Mouse (Mus musculus) left cerebral cortex, adult 8-10 months (tissue): ENCODE data around the gene Ino80. TPM values are rescaled to one million over a fixed set of nuclear protein-coding genes. Genes with fewer than 3 reads are reported as not detected.
"Not testable (repeated sequence)": the region's sequence is repeated elsewhere in the genome, so short reads cannot be mapped to it uniquely, and the experiment has no call there.

ENCODE experiments used
- DNase-seq, 2 experiments: peaks; one replicate each; pipeline ENCODE4 v3.0.0; 2022; ENCODE audit warnings: low spot score in 2 of 2
- total RNA-seq, 4 experiments: library from RNA; stranded (reverse); gene quantifications; 2 replicates each; pipeline ENCODE4 v1.2.4; 2022

Ino80 gene
- total RNA-seq = 10 to 100 TPM; 21.1 to 24.9 (median 23.3) TPM

DNA sequence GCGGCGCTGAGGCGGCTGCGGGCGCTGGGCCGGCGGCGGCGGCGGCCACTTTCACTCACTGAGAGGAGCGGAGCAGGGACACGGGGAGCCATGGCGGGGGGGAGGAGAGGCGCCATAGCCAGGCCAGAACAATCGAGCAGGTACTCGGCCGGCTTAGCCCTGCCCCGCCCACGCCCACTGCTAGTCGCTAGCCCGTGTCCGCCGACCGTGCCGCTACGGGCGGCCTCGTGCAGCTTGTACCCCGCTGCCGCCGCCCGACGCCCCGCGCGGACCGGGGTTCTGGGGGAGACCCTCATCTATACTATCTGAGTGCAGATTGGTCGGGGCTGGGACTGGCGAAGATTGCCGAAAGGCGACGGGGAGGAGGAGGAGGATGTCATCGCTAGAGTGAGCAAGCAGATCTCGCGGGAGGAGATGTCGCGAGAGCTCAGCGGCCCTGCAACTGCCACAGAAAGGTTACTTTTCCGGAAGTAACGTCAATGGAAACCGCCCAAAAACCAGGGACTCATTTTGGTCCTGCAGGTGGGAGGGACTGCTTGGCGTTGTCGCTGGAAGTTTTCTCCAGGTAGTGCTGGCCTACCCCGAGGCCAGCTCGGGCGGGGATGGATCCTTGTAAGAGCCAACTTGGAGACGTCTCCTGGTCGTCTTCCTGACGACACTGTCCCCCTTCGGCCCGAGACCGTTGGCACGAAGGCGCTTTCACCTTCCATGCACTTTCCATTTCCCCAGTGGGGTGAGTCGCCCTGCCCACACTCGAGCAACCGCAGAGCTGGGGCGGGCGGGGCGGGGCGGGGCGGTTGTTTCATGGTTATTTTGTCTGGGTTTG, at the start of gene Ino80:
TSS of gene Ino80 (minus strand) at position 117 of the 826 bp plus-strand sequence.
- peak; percentile 98 to 99 for DNase-seq

DNA sequence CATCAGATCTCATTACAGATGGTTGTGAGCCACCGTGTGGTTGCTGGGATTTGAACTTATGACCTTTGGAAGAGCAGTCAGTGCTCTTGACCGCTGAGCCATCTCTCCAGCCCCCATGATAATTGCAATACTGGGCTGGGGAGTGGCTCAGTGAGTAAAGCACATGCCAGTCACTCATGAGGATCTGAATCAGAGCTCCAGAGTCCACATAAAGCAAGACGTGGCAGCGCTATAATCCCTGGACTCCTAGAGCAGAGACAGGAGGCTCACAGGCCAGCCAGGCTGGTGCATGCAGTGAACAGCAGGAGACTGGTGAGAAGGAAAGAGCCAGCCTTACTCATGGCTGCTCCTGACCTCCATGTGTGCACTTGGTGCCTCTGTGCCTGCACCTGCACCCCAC, 47.9 kb upstream of the Ino80 start:
- no peak for DNase-seq

DNA sequence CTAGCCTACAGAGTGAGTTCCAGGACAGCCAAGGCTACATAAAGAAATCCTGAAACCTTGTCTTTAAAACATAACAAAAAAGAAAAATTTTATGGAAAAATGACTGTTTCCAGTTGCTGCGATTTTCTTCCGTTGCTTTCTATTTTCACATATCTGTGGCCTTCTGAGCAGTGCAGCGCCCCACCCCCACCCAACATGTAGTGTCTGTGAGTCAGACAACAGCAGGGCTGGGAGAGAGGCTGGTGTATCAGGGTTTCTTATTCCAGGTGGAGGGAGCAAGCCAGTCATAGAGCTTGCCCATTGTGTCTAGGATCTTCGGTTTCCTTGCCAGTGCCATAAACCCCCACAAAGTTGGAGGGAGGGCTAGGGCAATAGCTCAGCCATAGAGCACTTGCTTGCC, 46.3 kb upstream of the Ino80 start:
- no peak for DNase-seq

DNA sequence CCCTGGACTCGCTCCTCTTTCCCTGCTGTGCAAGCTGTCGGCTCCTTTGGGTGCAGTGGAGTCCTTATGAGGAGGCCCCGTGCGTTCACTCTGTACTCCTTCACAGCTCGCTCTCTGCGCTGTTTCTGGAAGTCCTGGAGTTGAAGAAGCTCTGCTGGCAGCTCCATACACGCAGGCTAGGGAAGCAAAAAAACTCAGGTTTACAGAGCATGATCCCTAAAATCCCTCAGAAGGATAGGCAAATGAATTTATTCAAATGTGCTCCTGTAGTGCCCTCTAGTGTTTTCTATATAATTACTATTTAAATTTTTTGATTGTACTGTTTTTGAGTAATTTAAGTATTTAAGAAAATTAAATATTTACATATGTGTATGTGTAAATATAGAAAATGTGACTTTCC, 43.1 kb upstream of the Ino80 start:
- peak in 1 of 2 experiments; percentile 4 for DNase-seq

DNA sequence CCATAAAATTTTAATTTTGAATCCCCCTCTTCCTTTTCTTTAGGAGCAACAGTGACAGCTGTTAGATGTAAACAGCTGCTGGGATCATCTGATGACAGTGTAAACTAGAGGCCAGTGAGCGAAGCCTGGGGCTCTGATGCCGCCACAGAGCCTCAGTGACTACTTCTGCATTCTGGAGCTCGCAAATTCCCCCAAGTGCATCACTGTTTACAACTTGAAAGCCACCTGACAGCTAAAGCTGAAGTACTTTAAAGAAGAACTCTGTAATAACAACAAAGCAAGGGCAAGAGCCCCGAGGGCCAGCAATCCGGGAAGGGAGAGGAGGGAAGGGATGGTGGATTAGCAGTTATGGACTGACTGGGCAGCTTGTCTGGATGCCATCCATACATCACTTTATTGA, 39.3 kb upstream of the Ino80 start:
- DNase-seq = no peak

DNA sequence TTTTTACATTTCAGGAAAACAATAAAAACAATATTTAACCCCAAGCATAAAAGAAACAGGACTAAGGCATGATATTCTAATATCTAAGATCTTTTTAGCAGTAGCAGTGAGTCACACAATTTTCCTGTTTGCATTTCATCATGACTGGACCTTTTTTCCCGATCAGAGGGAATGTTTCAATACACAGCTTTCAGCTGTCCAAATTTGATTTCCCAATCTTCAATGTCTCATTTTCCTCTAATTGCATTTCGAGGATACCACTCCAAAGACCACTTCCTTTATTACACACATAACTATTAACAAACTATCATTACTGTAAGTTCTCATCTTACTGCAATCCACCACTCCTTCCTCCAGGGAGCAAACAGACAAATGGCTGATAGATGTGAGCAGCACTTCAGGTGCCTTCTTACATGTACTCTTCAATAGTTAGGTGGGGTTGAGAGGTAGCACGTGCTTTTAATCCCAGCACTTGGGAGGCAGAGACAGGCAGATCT, 36.6 kb upstream of the Ino80 start:
- DNase-seq = no peak

DNA sequence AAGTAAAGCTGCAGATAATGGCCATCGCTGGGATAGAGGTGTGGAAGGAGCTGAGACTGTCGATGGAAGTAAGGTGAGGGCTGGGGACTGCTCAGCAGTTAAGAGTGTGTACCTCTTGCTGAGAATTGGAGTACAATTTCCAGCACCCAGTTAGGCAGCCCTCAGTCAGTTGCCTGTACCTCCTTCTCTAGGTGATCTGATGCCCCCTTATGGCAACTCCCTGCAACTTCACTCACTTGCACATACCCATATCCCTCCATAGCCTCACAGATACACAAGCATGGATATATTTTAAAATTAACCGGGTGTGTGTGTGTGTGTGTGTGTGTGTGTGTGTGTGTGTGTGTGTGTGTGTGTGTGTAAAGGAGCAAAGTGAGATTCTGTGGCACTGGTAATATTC, 34.8 kb upstream of the Ino80 start:
- no peak for DNase-seq

DNA sequence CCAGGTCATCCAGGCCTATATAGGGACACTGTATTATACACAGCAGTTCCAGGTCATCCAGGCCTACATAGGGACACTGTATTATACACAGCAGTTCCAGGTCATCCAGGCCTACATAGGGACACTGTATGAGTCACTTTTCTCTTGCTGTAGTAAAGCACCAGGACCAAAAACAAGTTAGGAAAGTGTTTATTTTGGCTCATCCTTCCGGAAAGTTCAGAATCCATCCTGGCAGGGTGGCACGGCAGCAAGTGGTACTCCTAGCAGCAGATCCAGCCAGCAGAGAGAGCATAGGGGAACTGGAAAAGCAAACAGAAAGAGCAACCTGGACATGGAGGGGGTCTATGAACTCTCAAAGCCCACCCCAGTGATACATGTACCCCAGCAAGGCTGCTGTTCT, 33.4 kb upstream of the Ino80 start:
- no peak for DNase-seq

DNA sequence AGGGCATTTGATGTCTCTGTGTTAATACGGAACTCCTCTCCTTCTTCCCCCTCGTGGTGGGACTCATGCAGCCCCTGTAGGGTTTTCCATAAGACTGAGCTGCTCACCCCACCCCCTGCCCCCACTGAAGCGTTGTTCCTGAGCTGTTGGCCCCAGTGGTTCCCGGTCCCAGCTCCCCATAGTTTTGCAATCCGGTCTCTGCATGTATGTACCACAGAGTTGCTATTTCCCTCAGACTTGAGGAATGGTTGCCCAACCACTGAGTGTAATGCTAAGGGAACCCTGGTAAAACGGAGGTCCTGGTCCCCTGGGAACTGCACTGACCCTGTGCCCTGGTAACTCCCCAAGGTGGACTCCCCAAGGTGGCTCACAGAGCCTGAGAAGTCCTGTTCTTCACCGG, 31.0 kb upstream of the Ino80 start:
- DNase-seq = not testable (repeated sequence)

DNA sequence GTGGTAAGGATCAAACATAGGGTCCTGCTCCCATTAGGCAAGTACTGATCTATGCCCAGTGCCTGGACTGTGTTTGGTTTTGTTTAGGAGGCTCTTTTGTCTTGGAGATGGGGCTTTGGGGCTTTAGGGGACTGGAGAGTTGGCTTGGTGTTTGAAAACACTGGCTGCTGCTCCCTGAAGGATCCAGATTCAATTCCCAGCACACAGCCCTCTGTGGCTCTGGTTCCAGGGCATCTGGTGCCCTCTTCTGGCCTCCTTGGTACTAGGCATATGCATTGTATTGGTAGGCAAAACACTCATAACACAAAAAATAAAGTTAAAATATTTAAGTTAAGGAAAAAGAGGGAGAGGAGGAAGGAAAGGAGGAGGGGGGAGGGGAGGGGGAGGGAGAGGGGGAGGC, 29.6 kb upstream of the Ino80 start:
- DNase-seq = no peak

DNA sequence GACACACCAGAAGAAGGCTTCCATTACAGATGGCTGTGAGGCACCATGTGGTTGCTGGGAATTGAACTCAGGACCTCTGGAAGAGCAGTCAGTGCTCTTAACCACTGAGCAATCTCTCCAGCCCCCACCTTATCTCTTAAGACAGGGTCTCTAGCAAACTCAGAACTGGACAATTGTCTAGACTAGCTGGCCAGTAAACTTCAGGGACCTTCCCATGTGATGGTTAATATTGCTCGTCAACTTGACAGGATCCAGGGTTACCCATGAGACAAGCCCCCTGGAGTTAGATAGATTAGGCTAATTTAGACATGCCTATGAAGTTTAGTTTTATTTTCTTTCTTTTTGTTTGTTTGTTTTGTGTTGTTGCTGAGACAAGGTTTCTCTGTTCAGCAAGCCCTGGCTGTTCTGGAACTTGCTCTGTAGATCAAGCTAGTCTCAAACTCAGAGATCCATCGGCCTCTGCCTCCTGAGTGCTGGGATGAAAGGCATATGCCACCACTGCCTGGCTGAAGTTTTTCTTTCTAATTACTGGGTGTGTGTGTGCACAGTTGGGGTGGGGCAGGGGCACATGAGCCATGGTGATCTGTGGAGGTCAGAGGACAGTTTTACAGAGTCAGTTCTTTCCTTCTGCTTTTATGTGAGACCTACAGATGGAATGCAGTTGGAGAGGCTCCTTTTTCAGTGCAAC, 23.6 kb upstream of the Ino80 start:
- DNase-seq = no peak

DNA sequence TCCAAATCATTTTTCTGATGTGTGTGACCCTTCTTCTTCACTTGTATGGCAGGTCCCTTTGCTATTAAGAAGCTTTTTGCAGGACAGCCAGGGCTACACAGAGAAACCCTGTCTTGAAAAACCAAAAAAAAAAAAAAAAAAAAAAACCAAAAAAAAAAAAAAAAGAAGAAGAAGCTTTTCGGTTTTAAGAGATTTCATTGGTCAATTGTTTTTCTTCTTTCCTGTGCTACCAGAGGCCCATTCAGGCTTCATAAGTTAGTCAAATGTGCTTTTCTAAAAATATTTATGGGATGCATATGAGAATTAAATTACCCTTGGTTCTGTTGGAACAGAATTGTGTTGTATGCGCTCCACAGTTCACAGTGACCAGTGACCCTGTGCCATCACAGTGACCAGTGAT, 21.4 kb upstream of the Ino80 start:
- DNase-seq = no peak

DNA sequence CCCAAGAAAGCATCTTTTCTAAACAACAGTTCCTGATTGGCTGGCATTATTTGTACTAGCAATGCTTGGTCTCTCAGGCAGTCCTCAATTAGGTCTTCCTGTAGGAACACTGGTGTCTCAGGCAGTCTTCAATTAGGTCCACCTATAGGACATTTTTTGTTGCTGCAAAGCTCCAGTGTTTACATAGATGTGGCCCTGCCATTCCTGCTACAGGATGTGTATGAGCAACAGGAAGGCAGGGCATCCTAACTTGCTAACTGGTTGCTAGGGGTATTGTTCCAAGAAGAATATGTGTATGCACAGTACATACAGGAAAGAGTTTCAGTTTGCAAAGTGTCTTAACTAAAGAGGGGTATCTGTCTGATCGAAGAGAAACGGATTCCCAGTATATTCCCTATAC, 18.6 kb upstream of the Ino80 start:
- DNase-seq = no peak

DNA sequence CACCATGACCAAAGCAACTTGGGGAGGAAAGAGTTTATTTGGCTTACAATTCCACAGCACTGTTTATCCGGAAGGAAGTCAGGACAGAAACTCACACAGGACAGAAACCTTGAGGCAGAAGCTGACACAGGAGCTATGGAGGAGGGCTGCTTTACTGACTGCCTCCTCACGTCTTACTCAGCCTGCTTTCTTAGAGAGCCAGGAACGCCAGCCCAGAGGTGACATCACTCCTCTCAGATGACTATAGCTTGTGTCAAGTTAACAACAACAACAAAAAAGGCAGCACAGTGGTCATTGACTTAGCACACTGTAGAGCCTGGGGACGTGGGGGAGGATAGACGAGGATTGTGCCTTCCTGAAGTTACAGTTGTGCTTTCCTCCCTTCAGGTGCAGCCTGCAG, 14.5 kb upstream of the Ino80 start:
- no peak for DNase-seq

DNA sequence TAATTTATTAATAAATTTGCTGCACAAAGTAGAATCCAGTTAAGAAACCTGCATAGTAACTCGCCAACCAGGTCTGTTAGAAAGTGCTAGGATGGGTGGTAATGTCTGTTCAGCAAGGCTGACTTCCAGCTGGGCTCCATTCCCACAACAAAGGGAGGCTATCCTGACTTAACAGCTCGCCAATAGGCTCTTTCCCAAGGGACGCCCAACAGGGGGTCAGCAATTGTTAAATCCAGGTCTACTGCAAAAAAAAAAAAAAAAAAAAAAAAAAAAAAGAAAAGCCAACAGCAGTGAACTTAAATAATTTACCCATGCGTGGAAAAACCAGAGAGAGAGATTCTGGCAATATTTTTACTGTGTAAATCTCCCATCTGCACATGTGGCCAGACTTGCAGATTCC, 9.0 kb upstream of the Ino80 start:
- DNase-seq = no peak

DNA sequence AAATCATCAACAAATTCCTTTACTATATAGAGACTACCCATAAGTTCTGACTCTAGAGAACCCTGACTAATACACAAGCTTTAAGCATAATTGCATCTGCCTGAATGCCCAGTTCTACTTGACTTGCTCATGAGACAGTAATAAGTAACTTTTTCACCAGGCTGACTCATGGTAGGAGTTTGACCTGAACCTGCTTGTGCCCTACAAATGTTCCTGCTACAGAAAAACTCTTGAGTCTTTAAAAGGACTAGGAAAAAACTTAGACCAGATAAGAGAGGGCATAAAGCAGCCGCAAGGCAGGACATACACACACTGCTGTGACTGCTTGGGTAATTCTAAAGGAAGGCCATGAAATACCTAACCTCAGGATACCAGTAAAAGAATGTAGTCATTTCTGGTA, 4.8 kb upstream of the Ino80 start:
- DNase-seq = no peak

DNA sequence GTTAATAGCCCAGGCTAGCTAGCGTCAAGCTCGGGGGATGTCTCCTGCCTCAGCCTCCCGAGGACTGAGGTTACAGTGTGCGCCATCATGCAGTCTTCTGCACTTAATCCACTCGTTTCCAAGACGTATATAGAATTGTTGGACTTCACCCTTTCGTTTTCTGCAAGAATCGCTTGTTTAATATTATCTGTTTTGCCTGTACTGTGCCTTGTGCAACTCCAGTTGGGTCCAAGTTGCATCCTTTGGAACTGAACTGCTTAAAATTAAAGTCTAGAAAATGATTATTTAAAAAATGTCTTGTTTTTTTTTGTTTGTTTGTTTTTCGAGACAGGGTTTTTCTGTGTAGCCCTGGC, 886 bp upstream of the Ino80 start:
- no peak for DNase-seq

DNA sequence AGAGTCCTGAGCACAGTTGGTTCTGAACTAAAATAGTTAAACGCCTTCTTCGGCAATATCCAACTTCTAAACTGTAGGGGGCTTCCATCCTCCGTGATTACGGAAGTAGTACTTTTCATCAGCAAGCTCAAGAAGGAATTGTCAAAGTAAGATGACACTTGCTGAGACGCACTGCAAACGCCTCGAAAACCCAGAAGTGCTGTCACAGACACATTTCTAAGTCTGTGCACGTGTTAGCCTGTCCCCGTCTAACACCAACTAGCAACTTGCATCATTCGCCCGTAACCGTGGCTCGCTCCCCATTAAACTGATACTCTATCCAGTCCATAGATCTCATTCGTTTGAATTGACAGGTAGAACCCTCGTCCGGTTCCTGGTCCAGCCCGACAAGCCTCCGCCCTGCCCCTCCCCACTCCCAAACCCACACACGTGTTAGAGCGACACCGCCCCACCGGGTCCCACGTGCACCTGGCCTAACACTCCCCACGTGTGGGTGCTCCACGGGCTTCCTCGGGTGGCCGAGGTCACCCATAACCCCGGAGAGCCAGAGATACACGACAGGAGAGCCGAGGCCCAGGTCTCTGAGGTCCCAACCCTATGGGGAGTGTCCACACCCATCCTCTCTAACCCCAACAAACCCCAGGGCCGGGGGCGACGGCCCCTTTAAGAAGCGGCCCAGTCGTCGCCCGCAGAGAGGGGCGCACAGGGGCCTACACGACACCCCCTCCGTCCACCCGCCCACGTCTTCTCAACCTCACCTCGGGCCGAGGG, 681 bp downstream of the Ino80 start:
- DNase-seq = peak; percentile 51 to 59

DNA sequence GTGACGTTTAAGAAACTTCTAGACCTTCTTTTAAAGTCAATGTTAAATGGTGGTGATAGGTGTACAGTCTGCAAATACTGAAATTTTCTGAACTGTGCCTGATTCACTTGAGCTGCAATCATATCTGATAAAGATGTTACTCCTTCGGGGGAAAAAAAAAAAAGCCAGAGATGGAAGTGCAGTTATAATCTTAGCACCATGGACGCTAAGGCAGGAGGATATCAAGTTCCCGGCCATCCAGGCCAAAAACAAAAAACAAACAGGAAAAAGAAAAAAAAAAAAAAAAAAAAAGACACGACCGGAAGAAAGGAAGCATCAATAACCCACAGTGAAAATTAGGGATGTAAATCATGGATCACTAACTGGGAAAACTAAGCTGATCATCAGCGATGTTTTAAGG, 1.3 kb downstream of the Ino80 start:
- DNase-seq = no peak

DNA sequence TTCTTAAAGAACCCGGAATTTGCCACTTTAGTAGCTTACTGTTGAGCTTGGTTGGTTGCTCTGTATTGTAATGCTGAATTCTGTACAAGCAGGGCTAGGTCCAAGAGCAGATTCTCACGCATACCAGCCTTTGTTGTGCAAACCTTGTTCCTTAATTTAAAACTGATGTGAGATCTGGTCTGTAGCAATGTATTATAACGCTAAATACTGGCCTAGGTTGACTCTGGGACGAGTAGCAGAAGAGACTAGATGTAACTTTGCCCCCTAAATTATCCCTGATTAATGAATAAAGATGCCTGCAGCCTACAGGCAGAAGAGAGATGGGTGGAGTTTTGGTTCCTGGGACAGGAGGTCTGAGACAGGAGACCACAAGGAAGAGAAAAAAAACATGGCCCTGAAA, 13.5 kb downstream of the Ino80 start:
- DNase-seq = no peak

DNA sequence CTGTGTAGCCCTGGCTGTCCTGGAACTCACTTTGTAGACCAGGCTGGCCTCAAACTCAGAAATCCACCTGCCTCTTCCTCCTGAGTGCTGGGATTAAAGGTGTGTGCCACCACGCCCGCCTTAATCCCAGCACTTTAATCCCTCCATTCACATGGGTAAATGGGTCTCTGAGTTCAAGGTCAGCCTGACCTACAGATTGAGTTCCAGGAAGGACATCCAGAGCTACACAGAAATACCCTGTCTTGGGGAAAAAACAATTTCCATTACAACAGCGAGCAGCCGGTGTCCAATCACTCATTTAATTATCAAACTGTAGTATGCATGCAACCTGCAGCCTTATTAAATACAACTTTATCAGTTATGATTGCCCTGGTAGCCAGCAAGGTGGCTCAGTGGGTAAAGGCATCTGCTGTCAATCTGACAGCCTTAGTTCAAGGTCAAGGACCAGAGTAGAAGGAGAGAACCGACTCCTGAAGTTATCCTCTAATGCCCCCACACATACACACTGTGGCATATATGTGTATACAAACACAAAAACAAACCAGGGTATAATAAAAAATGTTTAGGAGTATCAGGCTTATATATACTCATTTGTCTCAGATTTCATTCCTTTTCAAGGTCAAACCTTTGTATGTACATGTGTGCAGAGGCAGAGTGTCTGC, 14.2 kb downstream of the Ino80 start:
- no peak for DNase-seq

DNA sequence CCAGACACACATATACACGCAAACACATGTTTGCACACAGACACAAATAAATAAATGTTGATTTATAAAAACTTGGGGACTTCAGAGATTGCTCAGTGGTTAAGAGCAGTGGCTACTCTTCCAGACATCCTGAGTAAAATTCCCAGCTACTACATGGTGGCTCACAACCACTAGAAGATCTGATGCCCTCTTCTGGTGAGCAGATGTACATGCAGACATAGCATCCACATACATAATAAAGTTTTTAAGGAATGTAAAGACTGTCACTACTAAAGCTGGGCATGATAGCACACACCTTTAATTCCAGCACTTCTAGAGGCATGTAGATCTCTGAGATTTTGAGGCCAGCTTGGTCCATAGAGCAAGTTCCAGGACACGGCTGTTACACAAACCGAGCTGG, 16.5 kb downstream of the Ino80 start:
- DNase-seq = no peak
